Mouse (Mus musculus) hindbrain, embryonic 11.5 days (tissue): Measurements from ENCODE around the gene Ly9. TPM values are rescaled to one million over a fixed set of nuclear protein-coding genes. Genes with fewer than 3 reads are reported as not detected.

ENCODE experiments used
- ATAC-seq: fragments of 200-750 bp; cut with Nextera tagmentation; 2 replicates; pipeline ENCODE4 v1.8.0; 2017; ENCODE audit warnings: mild to moderate bottlenecking, moderate TSS enrichment, moderate library complexity; ENCODE audit not compliant: low FRiP score
- DNase-seq: peaks from one replicate; pipeline ENCODE4 v3.0.0-alpha.2; 2015; ENCODE audit warnings: low spot score
- H3K27ac ChIP-seq: fragments of 300-500 bp; sonication (generic); 2 replicates; pipeline ENCODE4 v1.5.1; 2014; ENCODE audit warnings: mild to moderate bottlenecking, low read depth, low read length
- H3K27me3 ChIP-seq: fragments of 300-500 bp; sonication (generic); 2 replicates; pipeline ENCODE4 v1.6.1; 2014; ENCODE audit warnings: mild to moderate bottlenecking, low read length, moderate library complexity, mixed read lengths; ENCODE audit not compliant: control insufficient read depth, insufficient read depth
- H3K36me3 ChIP-seq: fragments of 300-500 bp; sonication (generic); 2 replicates; pipeline ENCODE4 v1.6.1; 2014; ENCODE audit warnings: mild to moderate bottlenecking, low read length, moderate library complexity, mixed read lengths; ENCODE audit not compliant: control insufficient read depth, insufficient read depth
- H3K4me1 ChIP-seq: fragments of 300-500 bp; sonication (generic); replicated peaks from 2 replicates; pipeline ENCODE4 v1.6.1; 2014; ENCODE audit warnings: low read length, mixed read lengths; ENCODE audit not compliant: control insufficient read depth, insufficient read depth
- H3K4me2 ChIP-seq: fragments of 300-500 bp; sonication (generic); replicated peaks from 2 replicates; pipeline ENCODE4 v1.6.1; 2014; ENCODE audit warnings: mild to moderate bottlenecking, low read depth, low read length
- H3K4me3 ChIP-seq: fragments of 300-500 bp; sonication (generic); 2 replicates; pipeline ENCODE4 v1.5.1; 2014; ENCODE audit warnings: low read depth, low read length
- H3K9ac ChIP-seq: fragments of 300-500 bp; sonication (generic); 2 replicates; pipeline ENCODE4 v1.6.1; 2014; ENCODE audit warnings: low read depth, low read length
- H3K9me3 ChIP-seq: fragments of 300-500 bp; sonication (generic); 2 replicates; pipeline ENCODE4 v1.6.1; 2016; ENCODE audit warnings: low read length; ENCODE audit not compliant: control insufficient read depth
- WGBS: fragments of 180-500 bp; shearing (Covaris S2); extraction: QIAGEN DNeasy Blood & Tissue Kit; methylation state at CpG from one replicate; pipeline ENCODE4 v1.1.7; 2014; 5-methylcytosine and 5-hydroxymethylcytosine counted together
- polyA plus RNA-seq: library from polyadenylated mRNA; unstranded; fragments of >200 nt; fragmentation: Nextera tagmentation; extraction: Ambion mirVana; gene quantifications from 2 replicates; pipeline ENCODE4 v1.2.1, GENCODE M21; 2014

Gene Ly9
- polyA plus RNA-seq, 1 experiment from 2014 or later = not detected

GRCm38 (mm10) chr1:171616881-171617515 is 9.8 kb upstream of the Ly9 start:
- ATAC-seq = no peak
- no peak overlapping the region for H3K9ac ChIP-seq

GRCm38 (mm10) chr1:171613962-171614361 is 6.8 kb upstream of the Ly9 start:
- ATAC-seq (no peak), DNase-seq (peak; percentile 27)
- no peaks in the 10 kb centered on the region for H3K4me1 ChIP-seq
- H3K27ac ChIP-seq = no peak overlapping the region
- no peaks in the 10 kb centered on the region for H3K9me3 ChIP-seq
- H3K4me2 ChIP-seq = no peak overlapping the region
- no peak overlapping the region for H3K4me3 ChIP-seq
- H3K9ac ChIP-seq = no peak overlapping the region
- H3K27me3 ChIP-seq = no peaks in the 10 kb centered on the region
- 53% methylated on average over 2 of the region's 2 CpGs for WGBS
- H3K36me3 ChIP-seq = no peaks in the 10 kb centered on the region

More at GRCm38 (mm10) chr1:171616881-171617515, 9.8 kb upstream of the Ly9 start:
- Histone ChIP-seq H3K27ac (no peak overlapping the region), H3K9me3 (no peaks in the 10 kb centered on the region), H3K4me3 (no peak overlapping the region), H3K4me2 (no peak overlapping the region), H3K36me3 (no peaks in the 10 kb centered on the region), H3K27me3 (no peaks in the 10 kb centered on the region), H3K4me1 (no peaks in the 10 kb centered on the region)
- 80% methylated on average over 11 of the region's 11 CpGs for WGBS
- no peak for DNase-seq

GRCm38 (mm10) chr1:171610781-171611180 is 3.6 kb upstream of the Ly9 start:
- no peak for ATAC-seq
- no peak overlapping the region for H3K4me2 ChIP-seq
- 25% methylated on average over 1 of the region's 1 CpGs for WGBS
- no peaks in the 10 kb centered on the region for H3K4me1 ChIP-seq
- H3K27ac ChIP-seq = no peak overlapping the region
- H3K9ac ChIP-seq = no peak overlapping the region
- H3K27me3 ChIP-seq = no peaks in the 10 kb centered on the region
- H3K9me3 ChIP-seq = no peaks in the 10 kb centered on the region
- DNase-seq = peak; percentile 30
- no peak overlapping the region for H3K4me3 ChIP-seq
- H3K36me3 ChIP-seq = no peaks in the 10 kb centered on the region

- ATAC-seq (no peak), DNase-seq (peak; percentile 14)
- Histone ChIP-seq H3K27ac (no peak overlapping the region), H3K4me3 (no peak overlapping the region), H3K27me3 (no peaks in the 10 kb centered on the region), H3K4me2 (no peak overlapping the region), H3K9ac (no peak overlapping the region), H3K36me3 (no peaks in the 10 kb centered on the region), H3K4me1 (no peaks in the 10 kb centered on the region), H3K9me3 (no peaks in the 10 kb centered on the region)
- WGBS = 94% methylated on average over 2 of the region's 2 CpGs
These were observed 2.8 kb upstream of the Ly9 start for GRCm38 (mm10) chr1:171610026-171610425.

- Histone ChIP-seq H3K4me2 (no peak overlapping the region), H3K4me3 (no peak overlapping the region), H3K9ac (no peak overlapping the region), H3K27ac (no peak overlapping the region), H3K36me3 (no peaks in the 10 kb centered on the region), H3K9me3 (no peaks in the 10 kb centered on the region), H3K4me1 (no peaks in the 10 kb centered on the region), H3K27me3 (no peaks in the 10 kb centered on the region)
- no peak for ATAC-seq
- 80% methylated on average over 3 of the region's 3 CpGs for WGBS
- DNase-seq = no peak
These were observed 554 bp downstream of the Ly9 start for GRCm38 (mm10) chr1:171606656-171607055.

- Histone ChIP-seq H3K9ac (no peak overlapping the region), H3K9me3 (no peaks in the 10 kb centered on the region), H3K36me3 (no peaks in the 10 kb centered on the region), H3K4me1 (no peaks in the 10 kb centered on the region), H3K4me2 (no peak overlapping the region), H3K27me3 (no peaks in the 10 kb centered on the region), H3K4me3 (no peak overlapping the region), H3K27ac (no peak overlapping the region)
- no peak for ATAC-seq
- DNase-seq = no peak
- 78% methylated on average over 3 of the region's 3 CpGs for WGBS
These were observed 2.5 kb downstream of the Ly9 start for GRCm38 (mm10) chr1:171604686-171605085.

GRCm38 (mm10) chr1:171584584-171584983 is 22.6 kb downstream of the Ly9 start:
- DNase-seq = no peak
- Histone ChIP-seq H3K9ac (no peak overlapping the region), H3K36me3 (no peaks in the 10 kb centered on the region), H3K27me3 (no peaks in the 10 kb centered on the region), H3K27ac (no peak overlapping the region), H3K4me3 (no peak overlapping the region), H3K4me1 (no peaks in the 10 kb centered on the region), H3K9me3 (no peaks in the 10 kb centered on the region), H3K4me2 (no peak overlapping the region)
- 86% methylated on average over 2 of the region's 2 CpGs for WGBS
- no peak for ATAC-seq

- 88% methylated on average over 7 of the region's 7 CpGs for WGBS
- H3K36me3 ChIP-seq = no peaks in the 10 kb centered on the region
These were observed 30.0 kb downstream of the Ly9 start for GRCm38 (mm10) chr1:171577168-171577567.

GRCm38 (mm10) chr1:171568436-171568835 is 38.8 kb downstream of the Ly9 start:
- Histone ChIP-seq H3K4me1 (no peaks in the 10 kb centered on the region), H3K4me3 (no peak overlapping the region), H3K27ac (no peak overlapping the region), H3K4me2 (no peak overlapping the region), H3K27me3 (no peaks in the 10 kb centered on the region), H3K9me3 (no peaks in the 10 kb centered on the region), H3K36me3 (no peaks in the 10 kb centered on the region), H3K9ac (no peak overlapping the region)
- ATAC-seq = no peak
- no peak for DNase-seq
- 57% methylated on average over 2 of the region's 2 CpGs for WGBS

More at GRCm38 (mm10) chr1:171577168-171577567, 30.0 kb downstream of the Ly9 start:
- Histone ChIP-seq H3K4me1 (no peaks in the 10 kb centered on the region), H3K4me3 (no peak overlapping the region), H3K27me3 (no peaks in the 10 kb centered on the region), H3K27ac (no peak overlapping the region), H3K9ac (no peak overlapping the region), H3K9me3 (no peaks in the 10 kb centered on the region), H3K4me2 (no peak overlapping the region)
- ATAC-seq = no peak
- no peak for DNase-seq
